Mouse (Mus musculus): ENCODE measurements around the gene Rps27rt. TPM values are rescaled to one million over a fixed set of nuclear protein-coding genes. Genes with fewer than 3 reads are reported as not detected.
"Not testable (repeated sequence)": the region's sequence is repeated elsewhere in the genome, so short reads cannot be mapped to it uniquely, and the experiment has no call there.

Gene Rps27rt
- 257 and 322 TPM in 2 replicates for polyA plus RNA-seq (2015; fragmentation: Nextera tagmentation; extraction: Ambion mirVana)

DNA sequence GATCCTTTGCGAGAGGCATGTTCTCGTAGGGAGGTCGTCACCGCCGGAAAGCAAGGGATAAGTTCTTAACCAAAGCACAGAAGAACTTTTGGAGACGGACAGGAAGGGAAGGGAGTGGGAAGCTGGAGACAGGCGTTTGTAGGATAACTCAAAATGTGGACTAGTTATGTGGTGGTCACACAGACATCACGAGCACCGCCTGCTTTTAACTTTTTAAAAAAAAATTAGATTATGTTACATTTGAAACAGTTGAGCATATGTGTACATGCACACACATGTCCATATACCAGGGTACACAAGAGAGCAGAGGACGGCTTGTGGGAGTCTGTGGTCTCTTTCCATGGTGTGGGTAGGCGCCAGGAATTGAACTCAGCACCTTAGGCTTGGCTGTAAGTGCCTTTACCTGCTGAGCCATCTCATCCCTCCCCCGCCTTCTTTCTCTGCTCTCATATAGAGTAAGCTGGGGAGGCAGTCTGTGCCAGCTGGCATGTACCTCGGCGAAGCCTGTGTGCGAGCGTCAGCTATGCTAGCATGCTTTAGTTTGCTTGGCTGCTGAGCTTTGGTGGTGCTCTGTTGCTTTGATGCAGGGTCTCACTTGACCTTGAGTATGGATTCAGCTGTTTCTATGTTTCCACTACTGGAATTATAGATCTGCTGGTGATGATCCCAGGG, at the start of gene Rps27rt:
TSS of gene Rps27rt (minus strand) at position 51 of the 672 bp plus-strand sequence.
- WGBS: 94% methylated on average over 16 of the region's 16 CpGs
- H3K9me3 ChIP-seq: no peaks in the 10 kb centered on the region
- no peaks in the 10 kb centered on the region for H3K36me3 ChIP-seq
- H3K4me2 ChIP-seq (replicated peaks): no peak within 1 kb of the TSS
- peaks cover 9% of the 10 kb centered on the region for H3K4me1 ChIP-seq (replicated peaks)
- ATAC-seq: no peak
- H3K27me3 ChIP-seq: peaks cover 17% of the 10 kb centered on the region
- no peak within 1 kb of the TSS for H3K4me3 ChIP-seq (replicated peaks)
- H3K9ac ChIP-seq (replicated peaks): no peak within 1 kb of the TSS
- no peak within 1 kb of the TSS for H3K27ac ChIP-seq

DNA sequence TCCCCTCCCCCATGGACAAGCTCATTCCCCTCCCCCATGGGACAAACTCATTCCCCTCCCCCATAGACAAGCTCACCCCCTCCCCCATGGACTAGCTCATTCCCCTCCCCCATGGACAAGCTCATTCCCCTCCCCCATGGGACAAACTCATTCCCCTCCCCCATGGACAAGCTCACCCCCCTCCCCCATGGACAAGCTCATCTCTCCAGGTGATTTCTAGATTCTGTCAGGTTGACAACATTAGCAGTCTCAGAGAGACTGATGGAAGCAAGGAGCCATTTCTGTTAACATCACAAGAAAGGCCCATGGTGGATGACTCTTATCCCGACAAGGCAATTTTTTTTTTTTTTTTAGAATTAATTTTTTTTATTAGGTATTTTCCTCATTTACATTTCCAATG, 48.5 kb upstream of the Rps27rt start:
- H3K27ac ChIP-seq; ATAC-seq; H3K4me2 ChIP-seq (replicated peaks); H3K4me3 ChIP-seq (replicated peaks); H3K9me3 ChIP-seq; H3K9ac ChIP-seq (replicated peaks); H3K36me3 ChIP-seq: not testable (repeated sequence)
- WGBS: 100% methylated on average over 1 of the region's 1 CpGs
- Histone ChIP-seq H3K27me3 (peaks cover 16% of the 10 kb centered on the region; the same call in 1 of the 2 replicates), H3K4me1 (replicated peaks) (peaks cover 12% of the 10 kb centered on the region)

DNA sequence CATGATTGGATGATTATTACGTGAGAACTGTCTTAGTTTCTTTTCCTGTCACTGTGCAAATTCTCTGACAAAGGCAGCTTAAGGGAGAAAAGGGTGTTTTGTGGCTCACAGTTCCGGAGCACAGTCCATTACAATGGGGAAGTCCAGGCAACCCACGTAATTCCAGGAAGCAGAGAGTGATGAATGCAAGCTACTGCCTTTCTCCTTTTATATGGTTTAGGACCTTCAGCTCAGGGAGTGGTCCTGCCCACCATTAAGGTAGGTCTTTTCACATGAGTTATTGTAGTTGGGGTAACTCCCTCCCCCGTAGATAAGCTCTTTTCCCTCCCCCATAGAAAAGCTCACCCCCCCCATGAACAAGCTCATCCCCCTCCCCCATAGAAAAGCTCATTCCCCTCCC, 48.0 kb upstream of the Rps27rt start:
- no peak overlapping the region for H3K4me3 ChIP-seq (replicated peaks)
- no peak overlapping the region for H3K9ac ChIP-seq (replicated peaks)
- H3K27me3 ChIP-seq: peaks cover 12% of the 10 kb centered on the region; the same call in 1 of the 2 replicates
- no peak for ATAC-seq
- WGBS: 16% methylated on average over 4 of the region's 4 CpGs
- no peaks in the 10 kb centered on the region for H3K36me3 ChIP-seq
- H3K4me1 ChIP-seq (replicated peaks): peaks cover 12% of the 10 kb centered on the region
- H3K27ac ChIP-seq: no peak overlapping the region
- H3K9me3 ChIP-seq: no peaks in the 10 kb centered on the region
- no peak overlapping the region for H3K4me2 ChIP-seq (replicated peaks)

DNA sequence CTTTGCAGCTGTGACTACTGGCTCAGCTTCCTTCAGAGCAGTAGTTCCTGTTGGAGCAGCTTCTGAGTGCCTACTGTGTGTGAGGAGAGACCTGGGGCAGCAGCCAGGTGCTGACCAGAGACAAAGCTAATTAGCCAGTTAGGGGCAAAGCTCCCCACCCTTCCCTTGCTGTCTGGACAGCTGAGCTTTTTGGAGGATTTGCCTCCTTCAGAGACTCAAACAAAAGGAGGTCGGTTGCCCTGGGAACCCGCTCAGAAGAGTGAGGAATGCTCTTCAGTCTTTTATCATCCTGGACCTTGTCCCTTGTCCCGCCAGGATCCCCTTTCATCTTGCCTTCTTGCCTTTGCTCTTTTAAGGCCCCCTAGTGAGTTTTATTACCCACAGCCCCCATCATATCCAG, 46.8 kb upstream of the Rps27rt start:
- H3K36me3 ChIP-seq: no peaks in the 10 kb centered on the region
- peaks cover 7% of the 10 kb centered on the region; the same call in 1 of the 2 replicates for H3K27me3 ChIP-seq
- peaks cover 12% of the 10 kb centered on the region for H3K4me1 ChIP-seq (replicated peaks)
- 2% methylated on average over 3 of the region's 3 CpGs for WGBS
- no peak overlapping the region for H3K4me2 ChIP-seq (replicated peaks)
- no peaks in the 10 kb centered on the region for H3K9me3 ChIP-seq
- no peak overlapping the region for H3K4me3 ChIP-seq (replicated peaks)
- peak; percentile 82 for ATAC-seq
- H3K27ac ChIP-seq: peak overlapping the region; percentile 51
- H3K9ac ChIP-seq (replicated peaks): no peak overlapping the region

DNA sequence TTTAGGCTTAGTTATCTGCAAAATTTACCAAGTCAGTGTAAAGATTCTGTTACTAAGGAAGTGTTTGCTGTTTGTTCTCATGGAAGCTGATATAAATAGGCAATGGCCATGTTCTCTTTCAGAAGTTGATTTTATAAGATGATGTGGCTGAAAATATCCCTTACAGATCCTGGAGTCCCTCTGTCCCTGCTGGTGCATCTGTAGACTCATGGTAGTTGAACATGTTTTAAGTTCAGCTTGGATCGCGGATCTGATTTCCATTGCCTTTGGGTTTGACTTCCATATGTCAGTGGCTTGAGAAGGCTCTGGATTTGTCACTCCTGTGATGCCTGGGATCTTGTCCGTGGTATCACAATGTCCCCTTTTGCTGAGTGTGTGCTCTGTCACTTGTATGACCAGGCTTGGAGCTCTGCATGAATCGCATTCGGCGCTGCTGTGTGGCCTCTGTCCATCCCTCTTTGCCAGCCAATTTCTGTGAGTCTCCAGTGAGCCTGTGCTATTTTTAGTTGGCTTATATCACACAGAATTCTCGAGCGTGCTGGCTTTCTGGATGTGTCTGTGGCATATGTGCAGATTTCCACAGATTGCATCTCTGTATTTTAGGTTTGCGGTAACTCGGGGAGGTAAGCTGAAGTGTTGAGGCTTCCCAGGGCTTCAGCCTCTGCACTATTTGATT, 41.3 kb upstream of the Rps27rt start:
- 95% methylated on average over 10 of the region's 10 CpGs for WGBS

DNA sequence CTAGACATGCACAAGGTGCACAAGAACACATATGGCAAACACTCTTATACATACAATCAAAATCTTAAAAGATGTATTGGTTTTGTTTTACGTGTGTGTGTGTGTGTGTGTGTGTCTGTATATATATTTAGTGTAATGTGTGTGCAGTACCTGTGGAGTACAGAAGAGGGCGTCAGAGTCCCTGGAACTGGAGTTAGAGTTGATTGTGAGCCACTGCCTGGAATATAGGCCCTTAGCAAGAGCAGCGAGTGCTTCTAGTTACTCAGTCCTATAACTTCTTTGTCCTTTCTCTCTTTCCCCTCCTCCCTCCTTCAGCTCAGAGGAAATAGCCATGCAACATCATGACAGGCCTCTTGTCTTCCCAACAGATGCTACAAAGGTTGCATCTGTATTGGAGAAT, 40.6 kb upstream of the Rps27rt start:
- Histone ChIP-seq H3K4me2 (replicated peaks) (no peak overlapping the region), H3K4me3 (replicated peaks) (no peak overlapping the region), H3K9ac (replicated peaks) (no peak overlapping the region), H3K4me1 (replicated peaks) (no peaks in the 10 kb centered on the region), H3K27me3 (no peaks in the 10 kb centered on the region), H3K27ac (no peak overlapping the region), H3K36me3 (no peaks in the 10 kb centered on the region), H3K9me3 (no peaks in the 10 kb centered on the region)
- 85% methylated on average over 3 of the region's 3 CpGs for WGBS
- no peak for ATAC-seq

More for the DNA sequence above, 41.3 kb upstream of the Rps27rt start:
- no peaks in the 10 kb centered on the region for H3K9me3 ChIP-seq
- H3K4me2 ChIP-seq (replicated peaks): no peak overlapping the region
- no peaks in the 10 kb centered on the region for H3K27me3 ChIP-seq
- H3K27ac ChIP-seq: no peak overlapping the region
- ATAC-seq: no peak
- H3K36me3 ChIP-seq: no peaks in the 10 kb centered on the region
- peaks cover under 1% of the 10 kb centered on the region; the same call in 1 of the 2 replicates for H3K4me1 ChIP-seq (replicated peaks)
- no peak overlapping the region for H3K9ac ChIP-seq (replicated peaks)
- H3K4me3 ChIP-seq (replicated peaks): no peak overlapping the region

DNA sequence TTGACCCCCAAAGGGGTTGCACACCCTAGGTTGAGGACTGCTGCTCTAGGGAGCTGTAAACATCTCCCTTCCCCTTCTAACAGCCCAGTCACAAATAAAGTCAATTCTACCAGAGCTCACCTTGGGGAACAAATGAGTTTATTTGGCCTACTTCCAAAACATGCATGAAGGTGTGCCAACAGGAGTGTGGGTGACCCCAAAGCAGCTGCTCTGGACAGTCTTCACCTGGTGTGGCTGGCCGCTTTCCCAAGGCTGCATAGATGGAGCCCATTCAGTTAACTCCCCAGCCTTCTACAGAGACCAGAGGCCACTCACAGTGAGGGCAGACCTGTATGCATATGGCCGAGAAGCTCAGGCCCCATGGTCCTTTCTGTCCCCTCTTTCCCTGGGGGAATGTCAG, 38.9 kb upstream of the Rps27rt start:
- Histone ChIP-seq H3K4me1 (replicated peaks) (no peaks in the 10 kb centered on the region), H3K4me2 (replicated peaks) (no peak overlapping the region), H3K4me3 (replicated peaks) (no peak overlapping the region), H3K9ac (replicated peaks) (no peak overlapping the region), H3K27ac (no peak overlapping the region), H3K27me3 (no peaks in the 10 kb centered on the region), H3K9me3 (no peaks in the 10 kb centered on the region), H3K36me3 (no peaks in the 10 kb centered on the region)
- 86% methylated on average over 2 of the region's 2 CpGs for WGBS
- ATAC-seq: no peak

DNA sequence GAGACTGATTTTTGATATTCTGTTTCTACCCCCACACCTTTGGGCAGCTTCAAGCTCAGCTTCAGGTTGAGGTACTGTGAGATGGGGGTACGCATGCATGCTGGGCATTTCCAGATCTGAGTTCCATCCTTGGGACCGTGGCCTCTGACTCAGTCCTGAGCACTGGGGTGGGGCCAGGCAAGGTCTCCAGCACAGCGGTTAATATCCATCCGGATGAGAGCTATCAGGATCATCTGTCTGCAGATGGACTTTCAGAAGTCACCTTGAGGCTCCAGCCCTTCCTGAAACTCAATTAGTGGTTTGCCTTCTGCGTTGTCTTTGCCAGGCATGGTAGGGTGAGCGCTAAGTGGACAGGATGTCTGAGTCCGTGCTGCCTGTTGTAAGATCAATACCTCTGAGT, 37.6 kb upstream of the Rps27rt start:
- H3K4me3 ChIP-seq (replicated peaks): no peak overlapping the region
- no peak for ATAC-seq
- H3K9ac ChIP-seq (replicated peaks): no peak overlapping the region
- 0 out of 2 replicates have a peak, but pooled peaks cover 5% of the 10 kb centered on the region for H3K9me3 ChIP-seq
- no peaks in the 10 kb centered on the region for H3K36me3 ChIP-seq
- no peaks in the 10 kb centered on the region for H3K4me1 ChIP-seq (replicated peaks)
- no peaks in the 10 kb centered on the region for H3K27me3 ChIP-seq
- no peak overlapping the region for H3K4me2 ChIP-seq (replicated peaks)
- 95% methylated on average over 7 of the region's 7 CpGs for whole genome bisulfite sequencing
- no peak overlapping the region for H3K27ac ChIP-seq

DNA sequence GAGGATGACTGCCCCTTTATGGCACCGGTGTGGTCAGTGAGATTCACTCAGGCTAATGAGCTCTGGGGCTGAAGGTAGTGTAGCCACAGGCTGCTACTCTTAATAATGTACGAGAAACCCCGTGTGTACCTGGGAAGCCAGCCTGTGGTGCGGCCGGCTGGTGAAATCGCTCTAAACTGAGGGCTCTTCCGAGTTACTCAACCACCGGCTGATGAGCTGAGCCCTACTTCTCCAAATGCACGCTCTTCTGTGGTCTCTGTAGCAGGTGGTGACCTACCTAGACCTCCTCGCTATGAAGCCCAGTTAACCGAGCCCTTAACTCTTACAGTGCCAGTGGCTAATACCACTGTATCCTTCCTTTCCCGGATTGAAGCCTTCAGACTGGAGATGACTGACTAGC, 29.8 kb upstream of the Rps27rt start:
- H3K4me1 ChIP-seq (replicated peaks): 0 out of 2 replicates have a peak, but pooled peaks cover 3% of the 10 kb centered on the region
- ATAC-seq: no peak
- H3K9ac ChIP-seq (replicated peaks): no peak overlapping the region
- H3K4me2 ChIP-seq (replicated peaks): no peak overlapping the region
- whole genome bisulfite sequencing: 68% methylated on average over 12 of the region's 12 CpGs
- no peak overlapping the region for H3K4me3 ChIP-seq (replicated peaks)
- no peak overlapping the region for H3K27ac ChIP-seq
- H3K27me3 ChIP-seq: no peaks in the 10 kb centered on the region
- peaks cover 15% of the 10 kb centered on the region for H3K9me3 ChIP-seq
- no peaks in the 10 kb centered on the region; the same call in 1 of the 2 replicates for H3K36me3 ChIP-seq

DNA sequence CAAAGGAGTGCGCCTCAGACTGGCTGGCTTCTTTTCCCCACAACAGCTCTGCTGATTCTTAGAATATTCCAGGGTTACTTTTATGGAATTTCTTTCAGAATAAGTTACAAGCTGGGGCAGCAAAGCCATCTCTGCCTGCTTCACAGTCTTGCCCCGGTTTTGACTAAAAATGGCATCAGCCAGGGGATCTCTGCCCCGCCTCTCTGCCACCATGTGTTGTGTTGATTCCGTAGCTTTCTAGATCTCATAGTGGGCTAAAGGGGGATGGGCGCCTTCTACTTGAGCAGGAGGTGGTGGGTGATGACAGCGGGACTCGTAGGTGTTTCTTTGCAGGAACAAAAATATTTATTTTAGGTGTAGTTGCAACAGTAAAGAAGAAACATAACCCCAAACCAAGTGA, 25.7 kb upstream of the Rps27rt start:
- Histone ChIP-seq H3K9me3 (peaks cover 10% of the 10 kb centered on the region), H3K4me1 (replicated peaks) (no peaks in the 10 kb centered on the region), H3K9ac (replicated peaks) (no peak overlapping the region), H3K4me2 (replicated peaks) (no peak overlapping the region), H3K4me3 (replicated peaks) (no peak overlapping the region), H3K27ac (no peak overlapping the region), H3K27me3 (no peaks in the 10 kb centered on the region), H3K36me3 (no peaks in the 10 kb centered on the region; the same call in 1 of the 2 replicates)
- no peak for ATAC-seq
- 91% methylated on average over 7 of the region's 7 CpGs for WGBS

DNA sequence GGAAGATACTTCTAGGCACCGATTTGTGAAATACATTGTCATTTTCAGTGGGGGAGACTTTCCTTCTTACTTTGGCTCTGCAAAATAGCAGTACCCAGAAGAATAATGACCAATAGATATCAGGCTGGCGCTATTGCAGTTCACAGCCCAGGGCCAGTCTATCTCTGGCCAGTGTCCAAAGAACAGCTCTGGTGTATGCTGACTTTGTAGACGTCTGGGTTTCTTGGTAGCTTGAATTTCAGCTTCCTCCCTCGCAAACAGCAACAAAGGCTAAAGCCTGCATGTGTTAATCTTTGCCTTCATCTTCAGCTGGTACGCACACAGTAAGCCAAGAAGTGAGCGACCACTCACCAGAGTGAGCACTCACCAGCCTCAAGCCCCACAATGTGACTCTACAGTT, 25.2 kb upstream of the Rps27rt start:
- Histone ChIP-seq H3K4me3 (replicated peaks) (no peak overlapping the region), H3K27ac (no peak overlapping the region), H3K4me2 (replicated peaks) (no peak overlapping the region), H3K36me3 (no peaks in the 10 kb centered on the region; the same call in 1 of the 2 replicates), H3K9me3 (peaks cover 10% of the 10 kb centered on the region), H3K27me3 (no peaks in the 10 kb centered on the region), H3K9ac (replicated peaks) (no peak overlapping the region), H3K4me1 (replicated peaks) (no peaks in the 10 kb centered on the region)
- 85% methylated on average over 6 of the region's 6 CpGs for WGBS
- no peak for ATAC-seq

DNA sequence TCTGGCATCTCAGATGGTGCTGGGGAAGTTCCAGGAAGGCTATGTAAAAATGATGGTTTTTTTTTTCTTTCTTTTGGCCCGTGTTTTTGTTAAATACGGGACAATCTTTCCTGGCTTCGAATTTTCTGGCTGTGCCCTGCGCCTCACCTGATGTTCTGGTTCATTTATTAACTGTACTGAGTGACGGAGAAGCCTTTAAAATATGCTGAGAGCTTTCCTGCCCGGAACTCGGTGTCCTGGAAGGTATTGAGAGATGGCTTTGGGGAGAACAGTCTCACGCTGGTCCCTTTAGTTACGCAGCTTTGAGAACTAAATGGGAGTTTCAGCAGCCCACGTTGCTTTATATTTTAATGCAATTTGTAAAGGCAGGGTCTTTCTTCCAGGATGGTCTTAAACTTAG, 22.9 kb upstream of the Rps27rt start:
- no peak overlapping the region for H3K4me2 ChIP-seq (replicated peaks)
- no peaks in the 10 kb centered on the region for H3K4me1 ChIP-seq (replicated peaks)
- no peaks in the 10 kb centered on the region for H3K27me3 ChIP-seq
- H3K36me3 ChIP-seq: no peaks in the 10 kb centered on the region; the same call in 1 of the 2 replicates
- WGBS: 62% methylated on average over 10 of the region's 10 CpGs
- H3K9ac ChIP-seq (replicated peaks): no peak overlapping the region
- no peak overlapping the region for H3K27ac ChIP-seq
- peaks cover 10% of the 10 kb centered on the region for H3K9me3 ChIP-seq
- no peak for ATAC-seq
- no peak overlapping the region for H3K4me3 ChIP-seq (replicated peaks)

Data from midbrain, embryonic 13.5 days (tissue).